Mouse (Mus musculus): ENCODE measurements around the gene Olfr1188. TPM values are rescaled to one million over a fixed set of nuclear protein-coding genes. Genes with fewer than 3 reads are reported as not detected.
"Not testable (repeated sequence)": the region's sequence is repeated elsewhere in the genome, so short reads cannot be mapped to it uniquely, and the experiment has no call there.

The Olfr1188 gene
- total RNA-seq (2021), result not detected
- long read RNA-seq, experiment 1, result 0 reads
- long read RNA-seq, experiment 2, result 0 reads

DNA sequence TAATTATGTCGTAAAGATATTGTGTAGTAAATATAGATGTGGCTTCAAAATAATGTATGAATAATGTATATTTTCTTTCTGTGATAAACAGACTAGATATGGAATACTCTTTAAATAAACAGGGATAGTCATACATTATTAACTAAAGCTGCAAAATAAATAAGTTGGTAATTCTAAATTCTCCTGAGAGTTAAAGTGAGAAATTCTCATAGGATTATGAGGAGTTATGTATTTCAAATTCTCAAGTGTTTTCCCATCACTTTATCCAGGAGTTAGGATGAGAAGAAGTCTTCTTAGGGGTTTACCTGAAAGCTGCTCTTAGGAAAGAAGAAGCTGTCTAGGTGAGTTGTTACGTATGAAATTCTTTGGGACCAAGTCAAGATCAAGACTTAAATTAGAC is at the start of gene Olfr1188:
TSS of gene Olfr1188 (plus strand) at position 301 of the 400 bp plus-strand sequence.
- DNase-seq (ENCODE audit: low spot score in 2 of 2), result no peak

DNA sequence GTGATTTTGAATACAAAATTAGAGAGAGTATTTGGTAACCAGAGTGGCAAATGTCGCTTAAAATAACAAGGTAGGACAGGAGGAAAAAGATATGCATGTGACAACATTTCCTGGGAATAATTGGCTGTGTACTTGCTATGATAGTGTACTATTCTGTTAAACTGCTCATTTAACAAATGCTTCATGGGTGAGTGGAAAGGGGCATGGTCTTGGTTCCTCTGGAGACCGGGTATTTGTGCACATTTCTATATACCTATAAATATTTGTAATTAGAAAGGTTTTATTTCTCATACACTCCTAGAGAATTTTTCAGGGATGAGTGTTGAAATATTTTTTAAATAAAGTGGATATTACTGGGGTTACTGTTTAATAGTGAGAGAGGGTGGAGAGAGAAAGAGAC is 38.5 kb upstream of the Olfr1188 start, which contains the start of gene Olfr1186:
TSS of gene Olfr1186 (plus strand) at position 301 of the 400 bp plus-strand sequence.
- DNase-seq (ENCODE audit: low spot score in 2 of 2), result no peak

DNA sequence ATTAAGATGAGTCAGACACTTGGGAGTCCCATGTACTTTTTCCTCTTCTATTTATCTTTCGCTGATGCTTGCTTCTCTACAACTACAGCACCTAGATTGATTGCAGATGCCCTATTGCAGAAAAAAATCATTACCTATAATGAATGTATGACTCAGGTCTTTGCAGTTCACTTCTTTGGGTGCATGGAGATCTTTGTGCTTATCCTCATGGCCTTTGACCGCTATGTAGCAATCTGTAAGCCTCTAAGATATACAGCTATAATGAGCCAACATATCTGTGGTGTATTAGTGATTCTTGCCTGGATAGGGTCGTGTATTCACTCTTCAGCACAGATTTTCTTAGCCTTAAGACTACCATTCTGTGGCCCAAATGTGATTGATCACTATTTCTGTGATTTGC is 31.0 kb upstream of the Olfr1188 start:
- no peak for DNase-seq (ENCODE audit: low spot score in 2 of 2)

DNA sequence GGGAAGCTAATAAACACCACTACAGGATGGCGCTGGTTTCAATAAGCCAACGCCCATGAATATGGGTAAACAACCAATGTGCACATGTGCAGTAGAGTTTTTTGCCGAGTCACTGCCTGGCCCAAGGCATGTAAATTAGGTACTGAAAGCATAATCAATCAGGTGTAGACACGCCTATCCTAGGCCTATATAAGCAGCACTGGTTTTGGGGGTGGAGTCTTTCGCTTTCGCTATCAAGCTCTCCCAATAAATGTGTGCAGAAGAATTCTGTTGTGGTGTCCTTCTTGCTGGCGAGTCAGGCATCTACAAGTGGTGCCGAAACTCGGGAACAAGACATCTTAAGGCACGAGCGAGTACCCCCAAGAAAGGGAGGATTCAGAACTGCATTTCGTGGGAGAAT is 16.0 kb downstream of the Olfr1188 start:
- not testable (repeated sequence) for DNase-seq (ENCODE audit: low spot score in 2 of 2)

DNA sequence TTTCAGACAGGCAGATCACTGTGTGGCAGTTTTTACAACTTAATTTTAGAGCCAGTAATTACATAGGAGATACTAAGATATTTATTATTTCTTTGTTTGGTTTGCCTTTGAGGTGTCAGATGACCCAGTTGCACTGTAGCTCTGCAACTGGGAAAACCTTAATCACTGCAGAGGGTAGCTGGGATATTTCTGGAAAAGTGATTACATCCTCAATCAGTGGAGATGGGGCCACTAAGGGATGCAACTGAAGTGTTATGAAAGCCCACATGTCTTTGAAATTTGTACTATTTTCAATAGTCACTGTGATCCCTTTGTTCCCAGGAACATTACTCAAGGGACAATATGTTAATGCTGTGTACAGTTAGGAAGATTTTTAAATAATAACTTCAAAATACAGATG is 29.4 kb downstream of the Olfr1188 start, which contains the start of gene Olfr1189:
TSS of gene Olfr1189 (plus strand) at position 301 of the 400 bp plus-strand sequence.
- DNase-seq (ENCODE audit: low spot score in 2 of 2), result no peak

Other genes starting within 250 kb of the Olfr1188 start
- not detected for gene Olfr1174-ps, start 241.8 kb upstream of the Olfr1188 start, total RNA-seq (2021)
- gene Olfr1175-ps, start 229.7 kb upstream of the Olfr1188 start, total RNA-seq (2021), result not detected
- not detected for gene Olfr1176, start 220.2 kb upstream of the Olfr1188 start, total RNA-seq (2021)
- gene Olfr1177-ps, start 210.4 kb upstream of the Olfr1188 start, total RNA-seq (2021), result not detected
- gene Olfr1178, start 169.9 kb upstream of the Olfr1188 start, total RNA-seq (2021), result not detected
- not detected for gene Olfr1179, start 150.5 kb upstream of the Olfr1188 start, total RNA-seq (2021)
- gene Olfr1180, start 137.8 kb upstream of the Olfr1188 start, total RNA-seq (2021), result not detected
- gene Olfr1181, start 130.8 kb upstream of the Olfr1188 start, total RNA-seq (2021), result not detected
- not detected for gene Gm13757, start 107.8 kb upstream of the Olfr1188 start, total RNA-seq (2021)
- gene Olfr1183, start 102.1 kb upstream of the Olfr1188 start, total RNA-seq (2021), result not detected
- not detected for gene Olfr1184, start 73.3 kb upstream of the Olfr1188 start, total RNA-seq (2021)
- gene Olfr1185-ps1, start 63.6 kb upstream of the Olfr1188 start, total RNA-seq (2021), result not detected
- gene Olfr1186, start 38.4 kb upstream of the Olfr1188 start, total RNA-seq (2021), result not detected
- gene Olfr1189, start 29.5 kb downstream of the Olfr1188 start, total RNA-seq (2021), result not detected
- not detected for gene Olfr1191-ps1, start 83.6 kb downstream of the Olfr1188 start, total RNA-seq (2021)
- not detected for gene Olfr1192-ps1, start 91.6 kb downstream of the Olfr1188 start, total RNA-seq (2021)
- not detected for gene Olfr1193, start 118.7 kb downstream of the Olfr1188 start, total RNA-seq (2021)
- not detected for gene Olfr1195, start 132.3 kb downstream of the Olfr1188 start, total RNA-seq (2021)
- not detected for gene Olfr1196, start 147.7 kb downstream of the Olfr1188 start, total RNA-seq (2021)
- not detected for gene Olfr1197, start 175.4 kb downstream of the Olfr1188 start, total RNA-seq (2021)
- gene Olfr1198, start 194.4 kb downstream of the Olfr1188 start, total RNA-seq (2021), result not detected
- gene Olfr1199, start 203.5 kb downstream of the Olfr1188 start, total RNA-seq (2021), result not detected
- not detected for gene Olfr1200, start 213.6 kb downstream of the Olfr1188 start, total RNA-seq (2021)
- gene Olfr1201, start 236.1 kb downstream of the Olfr1188 start, total RNA-seq (2021), result not detected

All from gastrocnemius, postnatal 4 days (tissue).